Mouse (Mus musculus): ENCODE data around the gene Cdh24.

The Cdh24 gene

GRCm38 (mm10) chr14:54646455-54646854 is 5.3 kb upstream of the Cdh24 start:
- in situ Hi-C loops (cut with MboI; ENCODE audit: unreplicated experiment in 2 of 2), result loop anchor here (5.0 to 25.0 kb wide), 5 partner anchors 122 to 589 kb away; partner anchors contain the start of gene Mrpl52 (in 1 of the 2)

GRCm38 (mm10) chr14:54644294-54644693 is 3.1 kb upstream of the Cdh24 start:
- in situ Hi-C loops (cut with MboI; ENCODE audit: unreplicated experiment in 2 of 2), result loop anchor here (10.0 to 25.0 kb wide), 3 partner anchors 119 to 582 kb away; partner anchors contain the start of gene Mrpl52 (in 1 of the 2)

- in situ Hi-C loops (cut with MboI; ENCODE audit: unreplicated experiment in 2 of 2), result loop anchor here (10.0 to 25.0 kb wide), 3 partner anchors 118 to 581 kb away; partner anchors contain the start of gene Mrpl52 (in 1 of the 2)
These were observed 1.8 kb upstream of the Cdh24 start for GRCm38 (mm10) chr14:54643011-54643410.

GRCm38 (mm10) chr14:54642224-54642944 is 1.2 kb upstream of the Cdh24 start:
- in situ Hi-C loops (cut with MboI; ENCODE audit: unreplicated experiment in 2 of 2), result loop anchor here (10.0 to 25.0 kb wide), 3 partner anchors 118 to 580 kb away; partner anchors contain the start of gene Mrpl52 (in 1 of the 2)

- in situ Hi-C loops (cut with MboI; ENCODE audit: unreplicated experiment in 2 of 2), result loop anchor here (10.0 to 25.0 kb wide), 3 partner anchors 116 to 579 kb away; partner anchors contain the start of gene Mrpl52 (in 1 of the 2)
These were observed 239 bp downstream of the Cdh24 start, which contains the start of gene Gm17606 for GRCm38 (mm10) chr14:54640946-54641304. Gm17606 (plus strand) TSS chr14:54640952.

- in situ Hi-C loops (cut with MboI; ENCODE audit: unreplicated experiment in 2 of 2), result loop anchor here (10.0 to 25.0 kb wide), 3 partner anchors 115 to 578 kb away; partner anchors contain the start of gene Mrpl52 (in 1 of the 2)
These were observed 1.0 kb downstream of the Cdh24 start for GRCm38 (mm10) chr14:54640121-54640520.

- in situ Hi-C loops (cut with MboI; ENCODE audit: unreplicated experiment in 2 of 2), result loop anchor here (5.0 to 25.0 kb wide), 2 partner anchors 66 to 576 kb away; no protein-coding TSS in a partner anchor
These were observed 3.0 kb downstream of the Cdh24 start for GRCm38 (mm10) chr14:54638210-54638609.

- in situ Hi-C loops (cut with MboI; ENCODE audit: unreplicated experiment in 2 of 2), result loop anchor here (5.0 to 25.0 kb wide), 2 partner anchors 65 to 575 kb away; no protein-coding TSS in a partner anchor
These were observed 4.2 kb downstream of the Cdh24 start for GRCm38 (mm10) chr14:54636954-54637353.

- in situ Hi-C loops (cut with MboI; ENCODE audit: unreplicated experiment in 2 of 2), result loop anchor here in 1 of 2 experiments (25.0 kb wide), 1 partner anchor 572 kb away; no protein-coding TSS in a partner anchor
These were observed 7.0 kb downstream of the Cdh24 start for GRCm38 (mm10) chr14:54634182-54634581.

- in situ Hi-C loops (cut with MboI; ENCODE audit: unreplicated experiment in 2 of 2), result loop anchor here in 1 of 2 experiments (25.0 kb wide), 1 partner anchor 570 kb away; no protein-coding TSS in a partner anchor
These were observed 8.9 kb downstream of the Cdh24 start for GRCm38 (mm10) chr14:54632252-54632651.

- in situ Hi-C loops (cut with MboI; ENCODE audit: unreplicated experiment in 2 of 2), result loop anchor here in 1 of 2 experiments (25.0 kb wide), 1 partner anchor 569 kb away; no protein-coding TSS in a partner anchor
These were observed 9.9 kb downstream of the Cdh24 start for GRCm38 (mm10) chr14:54631240-54631599.

- in situ Hi-C loops (cut with MboI; ENCODE audit: unreplicated experiment in 2 of 2), result loop anchor here in 1 of 2 experiments (25.0 kb wide), 1 partner anchor 568 kb away; no protein-coding TSS in a partner anchor
These were observed 10.5 kb downstream of the Cdh24 start for GRCm38 (mm10) chr14:54630583-54631239.

GRCm38 (mm10) chr14:54629797-54630196 is 11.4 kb downstream of the Cdh24 start:
- in situ Hi-C loops (cut with MboI; ENCODE audit: unreplicated experiment in 2 of 2), result loop anchor here in 1 of 2 experiments (25.0 kb wide), 1 partner anchor 567 kb away; no protein-coding TSS in a partner anchor

GRCm38 (mm10) chr14:54628103-54628502 is 13.1 kb downstream of the Cdh24 start:
- in situ Hi-C loops (cut with MboI; ENCODE audit: unreplicated experiment in 2 of 2), result loop anchor here in 1 of 2 experiments (25.0 kb wide), 1 partner anchor 566 kb away; no protein-coding TSS in a partner anchor

GRCm38 (mm10) chr14:54624976-54625375 is 16.2 kb downstream of the Cdh24 start:
- in situ Hi-C loops (cut with MboI; ENCODE audit: unreplicated experiment in 2 of 2), result loop anchor here in 1 of 2 experiments (25.0 kb wide), 1 partner anchor 563 kb away; no protein-coding TSS in a partner anchor

- in situ Hi-C loops (cut with MboI; ENCODE audit: unreplicated experiment in 2 of 2), result no loop called here
These were observed 17.8 kb downstream of the Cdh24 start for GRCm38 (mm10) chr14:54623334-54623733.

- in situ Hi-C loops (cut with MboI; ENCODE audit: unreplicated experiment in 2 of 2), result no loop called here
These were observed 20.0 kb downstream of the Cdh24 start, which contains the start of gene Psmb11 for GRCm38 (mm10) chr14:54621133-54621532. Psmb11 (plus strand) TSS chr14:54621433.

- in situ Hi-C loops (cut with MboI; ENCODE audit: unreplicated experiment in 2 of 2), result no loop called here
These were observed 23.2 kb downstream of the Cdh24 start, which contains the start of gene Psmb5 for GRCm38 (mm10) chr14:54617897-54618365. Psmb5 (minus strand) TSS chr14:54618022.

- in situ Hi-C loops (cut with MboI; ENCODE audit: unreplicated experiment in 2 of 2), result no loop called here
These were observed 23.8 kb downstream of the Cdh24 start for GRCm38 (mm10) chr14:54617152-54617896.

Data from v-Abl transformed pro-B cells (cell line).